8 mouse cellular contexts compared by ENCODE assay signal in genomic region chr17:28485977-28486400, GRCm38 (mm10). TPM values are rescaled to one million over a fixed set of nuclear protein-coding genes. Genes with fewer than 3 reads are reported as not detected.
DNase-seq lines count a peak whose midpoint lies in the region; ATAC-seq and TF ChIP-seq lines count a peak whose summit lies in the region.

No protein-coding gene starts in this region.

- WGBS in forebrain, embryonic 15.5 days = under 1% methylated on average over 58 of the region's 58 CpGs
- WGBS in liver, postnatal 0 days (ENCODE audit: insufficient replicate concordance) = under 1% methylated on average over 41 of the region's 58 CpGs
- under 1% methylated on average over 55 of the region's 58 CpGs for WGBS in neural tube, embryonic 14.5 days

- TF ChIP-seq POLR2A in testis, adult 2 months (IDR thresholded peaks at IDR 0.05; ENCODE audit: control insufficient read depth, low read depth, low read length) = peak; percentile 79; the same call in 1 of the 2 replicates

- intact Hi-C loops in heart, postnatal 25 days (cut with DNase I) = loop anchor here (2.0 kb wide), 1 partner anchor 37 kb away; no protein-coding TSS in a partner anchor

- H3K9me3 ChIP-seq in G1E (replicated peaks) = peaks cover 4% of the 10 kb centered on the region; the same call in 1 of the 2 replicates
- H3K9me3 ChIP-seq in forebrain, embryonic 15.5 days = no peaks in the 10 kb centered on the region
- no peaks in the 10 kb centered on the region for H3K9me3 ChIP-seq in liver, postnatal 0 days (ENCODE audit: low read length)
- H3K9me3 ChIP-seq in neural tube, embryonic 14.5 days (ENCODE audit: control insufficient read depth, low read length) = no peaks in the 10 kb centered on the region

- peak; percentile 99 for DNase-seq in G1E (ENCODE audit: low spot score)
- peak; percentile 97 for DNase-seq in cerebellum, adult 11-12 months
- peak; percentile 98 for DNase-seq in heart, postnatal 25 days (ENCODE audit: low spot score)
- DNase-seq in layer of hippocampus, adult 11-12 months (ENCODE audit: low spot score) = peak; percentile 97
- DNase-seq in liver, postnatal 0 days = peak; percentile 98

- peak; percentile 97 for ATAC-seq in G1E (ENCODE audit: extremely low read depth, insufficient number of reproducible peaks, low FRiP score, poor library complexity, severe bottlenecking)
- ATAC-seq in forebrain, embryonic 15.5 days (replicated peaks) = peak; percentile 99
- peak; percentile 98 for ATAC-seq in liver, postnatal 0 days
- peak; percentile 99 for ATAC-seq in neural tube, embryonic 14.5 days (ENCODE audit: low read depth)

- H3K4me2 ChIP-seq in forebrain, embryonic 15.5 days (replicated peaks) = peak overlapping the region; percentile 69
- peak overlapping the region; percentile 66 for H3K4me2 ChIP-seq in liver, postnatal 0 days (ENCODE audit: low read depth, low read length)
- peak overlapping the region; percentile 72 for H3K4me2 ChIP-seq in neural tube, embryonic 14.5 days (ENCODE audit: low read depth, low read length)

- peaks cover 21% of the 10 kb centered on the region for H3K4me1 ChIP-seq in G1E (ENCODE audit: insufficient read depth, low read depth, low read length)
- H3K4me1 ChIP-seq in forebrain, embryonic 15.5 days = peaks cover 13% of the 10 kb centered on the region
- H3K4me1 ChIP-seq in liver, postnatal 0 days (ENCODE audit: insufficient read depth) = peaks cover 10% of the 10 kb centered on the region
- 0 out of 2 replicates have a peak, but pooled peaks cover 6% of the 10 kb centered on the region for H3K4me1 ChIP-seq in neural tube, embryonic 14.5 days (ENCODE audit: control insufficient read depth, insufficient read depth, low read length)
- peaks cover 18% of the 10 kb centered on the region for H3K4me1 ChIP-seq in testis, adult 2 months (ENCODE audit: control insufficient read depth, insufficient read depth, low read length)

- H3K27ac ChIP-seq in forebrain, embryonic 15.5 days (replicated peaks) = peak overlapping the region; percentile 90
- peak overlapping the region; percentile 96 for H3K27ac ChIP-seq in liver, postnatal 0 days (ENCODE audit: low read depth)
- peak overlapping the region; percentile 84 for H3K27ac ChIP-seq in neural tube, embryonic 14.5 days (ENCODE audit: low read depth, low read length)
- peak overlapping the region; percentile 95 for H3K27ac ChIP-seq in testis, adult 2 months (ENCODE audit: control insufficient read depth, insufficient read depth, low read depth, low read length)

- H3K9ac ChIP-seq in forebrain, embryonic 15.5 days (replicated peaks) = peak overlapping the region; percentile 74
- H3K9ac ChIP-seq in liver, postnatal 0 days (replicated peaks) = peak overlapping the region; percentile 93
- H3K9ac ChIP-seq in neural tube, embryonic 14.5 days (replicated peaks; ENCODE audit: low read depth, low read length) = peak overlapping the region; percentile 82

- peak overlapping the region; percentile 92 for H3K4me3 ChIP-seq in G1E (ENCODE audit: low read depth, low read length)
- peak overlapping the region; percentile 60 for H3K4me3 ChIP-seq in forebrain, embryonic 15.5 days
- peak overlapping the region; percentile 76 for H3K4me3 ChIP-seq in liver, postnatal 0 days (ENCODE audit: low read depth, low read length)
- H3K4me3 ChIP-seq in neural tube, embryonic 14.5 days (ENCODE audit: low read depth, low read length) = peak overlapping the region; percentile 80
- peak overlapping the region; percentile 97 for H3K4me3 ChIP-seq in testis, adult 2 months (ENCODE audit: control insufficient read depth, low read depth, low read length)

- TF ChIP-seq EP300 in liver, postnatal 0 days (IDR thresholded peaks at IDR 0.05; ENCODE audit: low read depth) = no peak

- H3K36me3 ChIP-seq in G1E (replicated peaks) = peaks cover 5% of the 10 kb centered on the region
- no peaks in the 10 kb centered on the region for H3K36me3 ChIP-seq in forebrain, embryonic 15.5 days
- H3K36me3 ChIP-seq in liver, postnatal 0 days (replicated peaks; ENCODE audit: insufficient read depth, low read length) = 0 out of 2 replicates have a peak, but pooled peaks cover 10% of the 10 kb centered on the region
- no peaks in the 10 kb centered on the region for H3K36me3 ChIP-seq in neural tube, embryonic 14.5 days (ENCODE audit: control insufficient read depth, insufficient read depth, low read length)
- H3K36me3 ChIP-seq in testis, adult 2 months (ENCODE audit: control insufficient read depth, insufficient read depth, low read length) = no peaks in the 10 kb centered on the region

- TF ChIP-seq CTCF in G1E (IDR thresholded peaks at IDR 0.05; ENCODE audit: low read depth, low read length) = no peak
- TF ChIP-seq CTCF in liver, postnatal 0 days (IDR thresholded peaks at IDR 0.05; ENCODE audit: low read depth) = no peak
- TF ChIP-seq CTCF in testis, adult 2 months (IDR thresholded peaks at IDR 0.05; ENCODE audit: control insufficient read depth, insufficient read depth, insufficient replicate concordance, low read depth, low read length) = no peak

- peaks cover 5% of the 10 kb centered on the region for H3K27me3 ChIP-seq in G1E (ENCODE audit: insufficient read depth, low read length)
- no peaks in the 10 kb centered on the region for H3K27me3 ChIP-seq in forebrain, embryonic 15.5 days
- no peaks in the 10 kb centered on the region for H3K27me3 ChIP-seq in liver, postnatal 0 days (ENCODE audit: insufficient read depth, low read length)
- H3K27me3 ChIP-seq in neural tube, embryonic 14.5 days (ENCODE audit: control insufficient read depth, insufficient read depth, low read length) = no peaks in the 10 kb centered on the region
- H3K27me3 ChIP-seq in testis, adult 2 months (ENCODE audit: control insufficient read depth, insufficient read depth, low read length) = no peaks in the 10 kb centered on the region

RNA-seq across cellular contexts. Expression of gene Fkbp5, which starts 31.3 kb away (rescaled TPM):
- total RNA-seq in G1E (2014; fragmentation: Nextera tagmentation) (11.7 and 16.4 TPM in 2 replicates), G1E (2017) (14.0 and 18.5 TPM in 2 replicates)
- 36.6 and 41.4 TPM in 2 replicates for polyA plus RNA-seq in G1E (2012)
- 32.8 and 34.6 TPM in 2 replicates for polyA plus RNA-seq in forebrain, embryonic 15.5 days (2015; fragmentation: Nextera tagmentation; extraction: Ambion mirVana)
- total RNA-seq in heart, postnatal 25 days (2021) = 10 to 100 TPM; 33.0 to 41.0 TPM
- 25.9 and 29.0 TPM in 2 replicates for polyA plus RNA-seq in liver, postnatal 0 days (2015; fragmentation: Nextera tagmentation; extraction: Ambion mirVana)
- polyA plus RNA-seq in neural tube, embryonic 14.5 days (2014; fragmentation: Nextera tagmentation; extraction: Ambion mirVana) = 9.9 and 11.1 TPM in 2 replicates
- 19.8 and 22.7 TPM in 2 replicates for polyA plus RNA-seq in testis, adult 2 months (2012; rRNA removed)

RNA-seq across cellular contexts. Expression of gene Armc12, which starts 44.6 kb away (rescaled TPM):
- total RNA-seq in G1E (2014; fragmentation: Nextera tagmentation) (not detected in 2 replicates), G1E (2017) (not detected in 2 replicates)
- polyA plus RNA-seq in G1E (2012) = 0.07 TPM in 1 of 2 replicates, not detected in the other
- polyA plus RNA-seq in forebrain, embryonic 15.5 days (2015; fragmentation: Nextera tagmentation; extraction: Ambion mirVana) = not detected in 2 replicates
- not detected for total RNA-seq in heart, postnatal 25 days (2021)
- polyA plus RNA-seq in liver, postnatal 0 days (2015; fragmentation: Nextera tagmentation; extraction: Ambion mirVana) = not detected in 2 replicates
- polyA plus RNA-seq in neural tube, embryonic 14.5 days (2014; fragmentation: Nextera tagmentation; extraction: Ambion mirVana) = not detected in 2 replicates
- 513 and 515 TPM in 2 replicates for polyA plus RNA-seq in testis, adult 2 months (2012; rRNA removed)

Comparison
In these comparisons a context has a peak if more than half of its experiments do, and no peak if none do; other contexts are left out.
1. Peak in every context shown above with its lines: DNase-seq, ATAC-seq, H3K4me3 ChIP-seq and H3K27ac ChIP-seq.
2. RNA of gene Armc12, which starts 44.6 kb away (polyA plus RNA-seq): 513 to 515 TPM in testis, adult 2 months; not detected in liver, postnatal 0 days, 0.07 TPM in G1E, not detected in forebrain, embryonic 15.5 days and not detected in neural tube, embryonic 14.5 days; every median in the first group is over 100 times any median in the second.